Mouse (Mus musculus) hindlimb bud, embryonic 11.5 days (tissue): ENCODE data around the gene Eif3l.
A peak's percentile ranks its signal among the peaks of the same experiment; 100 is the strongest.

ENCODE experiments used
- DNase-seq: peaks from one replicate; pipeline ENCODE4 v3.0.0-alpha.2; 2012; ENCODE audit warnings: low read depth, low spot score; ENCODE audit errors: extremely low spot score

Gene Eif3l

GRCm38 (mm10) chr15:79122546-79122945 is 47.6 kb downstream of the Eif3l start:
- no peak for DNase-seq

- DNase-seq, result no peak
These were observed 48.8 kb downstream of the Eif3l start for GRCm38 (mm10) chr15:79123751-79124150.

GRCm38 (mm10) chr15:79124331-79124875 is 49.4 kb downstream of the Eif3l start:
- DNase-seq, result no peak

- DNase-seq, result peak; percentile 56
These were observed 51.4 kb downstream of the Eif3l start for GRCm38 (mm10) chr15:79126217-79126932.

- no peak for DNase-seq
These were observed 52.1 kb downstream of the Eif3l start for GRCm38 (mm10) chr15:79127101-79127500.

- DNase-seq, result no peak
These were observed 53.2 kb downstream of the Eif3l start for GRCm38 (mm10) chr15:79128208-79128607.

GRCm38 (mm10) chr15:79129311-79129710 is 54.3 kb downstream of the Eif3l start:
- DNase-seq, result no peak

GRCm38 (mm10) chr15:79130782-79131181 is 55.8 kb downstream of the Eif3l start:
- no peak for DNase-seq

- no peak for DNase-seq
These were observed 56.5 kb downstream of the Eif3l start for GRCm38 (mm10) chr15:79131442-79131841.

- no peak for DNase-seq
These were observed 58.2 kb downstream of the Eif3l start for GRCm38 (mm10) chr15:79133191-79133661.

GRCm38 (mm10) chr15:79134496-79135270 is 59.7 kb downstream of the Eif3l start:
- no peak for DNase-seq

- DNase-seq, result no peak
These were observed 60.4 kb downstream of the Eif3l start for GRCm38 (mm10) chr15:79135332-79135731.

GRCm38 (mm10) chr15:79135783-79136575 is 61.0 kb downstream of the Eif3l start:
- no peak for DNase-seq

- DNase-seq, result no peak
These were observed 64.7 kb downstream of the Eif3l start for GRCm38 (mm10) chr15:79139640-79140039.

GRCm38 (mm10) chr15:79140866-79141565 is 66.0 kb downstream of the Eif3l start, which contains the start of the genes Polr2f and 1700088E04Rik:
Polr2f (plus strand) TSS chr15:79141009.
1700088E04Rik (minus strand) TSS chr15:79141253.
- DNase-seq, result peak; percentile 90

- DNase-seq, result no peak
These were observed 66.6 kb downstream of the Eif3l start for GRCm38 (mm10) chr15:79141566-79141917.

GRCm38 (mm10) chr15:79143316-79143715 is 68.3 kb downstream of the Eif3l start:
- no peak for DNase-seq
